8 mouse cellular contexts compared by ENCODE assay signal in genomic region chr10:76512965-76513583, GRCm38 (mm10). TPM values are rescaled to one million over a fixed set of nuclear protein-coding genes. Genes with fewer than 3 reads are reported as not detected.
A peak's percentile ranks its signal among the peaks of the same experiment; 100 is the strongest.
DNase-seq lines count a peak whose midpoint lies in the region; ATAC-seq and TF ChIP-seq lines count a peak whose summit lies in the region.

No protein-coding gene starts in this region.

- H3K4me3 ChIP-seq in cortical plate, adult 2 months (ENCODE audit: insufficient read depth, low read length) = no peak overlapping the region
- no peak overlapping the region for H3K4me3 ChIP-seq in liver, embryonic 11.5 days (ENCODE audit: low read depth, low read length)
- H3K4me3 ChIP-seq in neural tube, embryonic 11.5 days (ENCODE audit: low read depth, low read length) = no peak overlapping the region
- no peak overlapping the region for H3K4me3 ChIP-seq in thymus, adult 2 months (ENCODE audit: control insufficient read depth, insufficient read depth, low read length)

- no peak overlapping the region for H3K27ac ChIP-seq in cortical plate, adult 2 months (ENCODE audit: insufficient read depth, low read length)
- no peak overlapping the region for H3K27ac ChIP-seq in liver, embryonic 11.5 days (ENCODE audit: low read depth, low read length)
- no peak overlapping the region for H3K27ac ChIP-seq in neural tube, embryonic 11.5 days (ENCODE audit: low read depth, low read length)
- H3K27ac ChIP-seq in thymus, adult 2 months (ENCODE audit: control insufficient read depth, insufficient read depth, low read length) = no peak overlapping the region

- ATAC-seq in liver, embryonic 11.5 days (replicated peaks; ENCODE audit: low FRiP score) = peak; percentile 86
- peak; percentile 67 for ATAC-seq in neural tube, embryonic 11.5 days (ENCODE audit: insufficient read depth, low FRiP score, low TSS enrichment)

- H3K9me3 ChIP-seq in liver, embryonic 11.5 days (ENCODE audit: control insufficient read depth, low read length) = 0 out of 2 replicates have a peak, but pooled peaks cover 2% of the 10 kb centered on the region
- no peaks in the 10 kb centered on the region for H3K9me3 ChIP-seq in neural tube, embryonic 11.5 days (ENCODE audit: control insufficient read depth, low read length)

- no peak overlapping the region for H3K9ac ChIP-seq in liver, embryonic 11.5 days (ENCODE audit: low read depth, low read length)
- H3K9ac ChIP-seq in neural tube, embryonic 11.5 days (ENCODE audit: low read length) = no peak overlapping the region

- no peaks in the 10 kb centered on the region for H3K27me3 ChIP-seq in liver, embryonic 11.5 days (replicated peaks; ENCODE audit: control insufficient read depth, insufficient read depth, low read length)
- no peaks in the 10 kb centered on the region for H3K27me3 ChIP-seq in neural tube, embryonic 11.5 days (ENCODE audit: control insufficient read depth, insufficient read depth, low read length)
- no peaks in the 10 kb centered on the region for H3K27me3 ChIP-seq in thymus, adult 2 months (ENCODE audit: control insufficient read depth, insufficient read depth, low read length)

- TF ChIP-seq POLR2A in cortical plate, adult 2 months (IDR thresholded peaks at IDR 0.05; ENCODE audit: extremely low read depth, insufficient read depth, low read length) = no peak
- no peak for TF ChIP-seq POLR2A in thymus, adult 2 months (IDR thresholded peaks at IDR 0.05; ENCODE audit: control insufficient read depth, extremely low read depth, insufficient read depth, low read length, poor library complexity)

- DNase-seq in 3T3-L1 (ENCODE audit: low read depth, low spot score) = peak; percentile 69
- peak; percentile 80 for DNase-seq in WW6 (ENCODE audit: low read depth, low spot score)
- peak; percentile 61 to 85 for DNase-seq in heart, adult 18-20 months
- DNase-seq in kidney, adult 11 months = peak; percentile 60
- DNase-seq in liver, embryonic 11.5 days (ENCODE audit: low spot score) = peak; percentile 79
- DNase-seq in neural tube, embryonic 11.5 days (ENCODE audit: low spot score) = peak; percentile 82
- DNase-seq in thymus, adult 2 months = peak; percentile 80

- TF ChIP-seq CTCF in cortical plate, adult 2 months (IDR thresholded peaks at IDR 0.05; ENCODE audit: extremely low read depth, insufficient read depth, low read length) = peak; percentile 49
- TF ChIP-seq CTCF in thymus, adult 2 months (IDR thresholded peaks at IDR 0.05; ENCODE audit: borderline replicate concordance, control insufficient read depth, extremely low read depth, insufficient read depth, low read length, poor library complexity) = peak; percentile 96

- WGBS in liver, embryonic 11.5 days = 49% methylated on average over 5 of the region's 5 CpGs
- 41% methylated on average over 5 of the region's 5 CpGs for WGBS in neural tube, embryonic 11.5 days
- 54% methylated on average over 5 of the region's 5 CpGs for WGBS in thymus, adult 2 months

- H3K36me3 ChIP-seq in liver, embryonic 11.5 days (ENCODE audit: control insufficient read depth, insufficient read depth, low read length) = peaks cover 26% of the 10 kb centered on the region
- H3K36me3 ChIP-seq in neural tube, embryonic 11.5 days (ENCODE audit: control insufficient read depth, insufficient read depth, low read length) = peaks cover 18% of the 10 kb centered on the region
- 0 out of 2 replicates have a peak, but pooled peaks cover 12% of the 10 kb centered on the region for H3K36me3 ChIP-seq in thymus, adult 2 months (ENCODE audit: control insufficient read depth, insufficient read depth, low read length)

- peaks cover 4% of the 10 kb centered on the region for H3K4me1 ChIP-seq in cortical plate, adult 2 months (ENCODE audit: control insufficient read depth, insufficient read depth, low read length)
- no peaks in the 10 kb centered on the region for H3K4me1 ChIP-seq in liver, embryonic 11.5 days (replicated peaks; ENCODE audit: control insufficient read depth, insufficient read depth, low read length)
- H3K4me1 ChIP-seq in neural tube, embryonic 11.5 days (ENCODE audit: control insufficient read depth, insufficient read depth, low read length) = no peaks in the 10 kb centered on the region
- H3K4me1 ChIP-seq in thymus, adult 2 months (replicated peaks; ENCODE audit: control insufficient read depth, insufficient read depth, low read length) = no peaks in the 10 kb centered on the region

- H3K4me2 ChIP-seq in liver, embryonic 11.5 days = no peak overlapping the region
- H3K4me2 ChIP-seq in neural tube, embryonic 11.5 days (ENCODE audit: low read depth) = no peak overlapping the region

RNA-seq across cellular contexts. Expression of gene Lss, which starts 18.3 kb away (rescaled TPM):
- 30.9 and 31.0 TPM in 2 replicates for polyA plus RNA-seq in cortical plate, adult 2 months (2012; rRNA removed)
- total RNA-seq in heart, adult 18-20 months (2021) = 1 to 10 TPM; 7.1 to 8.0 TPM
- polyA plus RNA-seq in liver, embryonic 11.5 days (2014; fragmentation: Nextera tagmentation; extraction: Ambion mirVana) = 48.3 and 56.0 TPM in 2 replicates
- 47.9 and 60.9 TPM in 2 replicates for polyA plus RNA-seq in neural tube, embryonic 11.5 days (2014; fragmentation: Nextera tagmentation; extraction: Ambion mirVana)
- polyA plus RNA-seq in thymus, adult 2 months (2012; rRNA removed) = 17.8 and 24.1 TPM in 2 replicates

RNA-seq across cellular contexts. Expression of gene Ybey, which starts 44.2 kb away (rescaled TPM):
- 3.6 and 3.8 TPM in 2 replicates for polyA plus RNA-seq in cortical plate, adult 2 months (2012; rRNA removed)
- total RNA-seq in heart, adult 18-20 months (2021) = 1 to 10 TPM; 3.2 to 3.5 TPM
- polyA plus RNA-seq in liver, embryonic 11.5 days (2014; fragmentation: Nextera tagmentation; extraction: Ambion mirVana) = 6.3 and 6.6 TPM in 2 replicates
- 5.6 and 5.9 TPM in 2 replicates for polyA plus RNA-seq in neural tube, embryonic 11.5 days (2014; fragmentation: Nextera tagmentation; extraction: Ambion mirVana)
- polyA plus RNA-seq in thymus, adult 2 months (2012; rRNA removed) = 3.3 and 4.1 TPM in 2 replicates

RNA-seq across cellular contexts. Expression of gene Mcm3ap, which starts 44.3 kb away (rescaled TPM):
- 56.0 and 59.4 TPM in 2 replicates for polyA plus RNA-seq in cortical plate, adult 2 months (2012; rRNA removed)
- total RNA-seq in heart, adult 18-20 months (2021) = 10 to 100 TPM; 23.1 to 27.5 TPM
- 57.8 and 60.9 TPM in 2 replicates for polyA plus RNA-seq in liver, embryonic 11.5 days (2014; fragmentation: Nextera tagmentation; extraction: Ambion mirVana)
- polyA plus RNA-seq in neural tube, embryonic 11.5 days (2014; fragmentation: Nextera tagmentation; extraction: Ambion mirVana) = 75.1 and 79.7 TPM in 2 replicates
- polyA plus RNA-seq in thymus, adult 2 months (2012; rRNA removed) = 43.9 and 45.7 TPM in 2 replicates

RNA-seq across cellular contexts. Expression of gene Spatc1l, which starts 49.0 kb away (rescaled TPM):
- polyA plus RNA-seq in cortical plate, adult 2 months (2012; rRNA removed) = 0.09 and 0.42 TPM in 2 replicates
- not detected for total RNA-seq in heart, adult 18-20 months (2021)
- polyA plus RNA-seq in liver, embryonic 11.5 days (2014; fragmentation: Nextera tagmentation; extraction: Ambion mirVana) = not detected in 2 replicates
- not detected in 2 replicates for polyA plus RNA-seq in neural tube, embryonic 11.5 days (2014; fragmentation: Nextera tagmentation; extraction: Ambion mirVana)
- 0.11 and 0.12 TPM in 2 replicates for polyA plus RNA-seq in thymus, adult 2 months (2012; rRNA removed)
